Mouse (Mus musculus): Measurements from ENCODE around the gene Taar3. TPM values are rescaled to one million over a fixed set of nuclear protein-coding genes. Genes with fewer than 3 reads are reported as not detected.

Taar3 gene
- not detected for total RNA-seq (2022)

GRCm38 (mm10) chr10:23949508-23950005 is at the start of gene Taar3:
TSS of gene Taar3 (plus strand) at chr10:23949558.
- no peak for DNase-seq (ENCODE audit: low spot score in 2 of 2)

GRCm38 (mm10) chr10:23901119-23901518 is 48.2 kb upstream of the Taar3 start:
- DNase-seq (ENCODE audit: low spot score in 2 of 2) = no peak

GRCm38 (mm10) chr10:23905661-23906060 is 43.7 kb upstream of the Taar3 start:
- no peak for DNase-seq (ENCODE audit: low spot score in 2 of 2)

GRCm38 (mm10) chr10:23920056-23920455 is 29.3 kb upstream of the Taar3 start, which contains the start of gene Taar1:
TSS of gene Taar1 (plus strand) at chr10:23920356.
- DNase-seq (ENCODE audit: low spot score in 2 of 2) = no peak

- DNase-seq (ENCODE audit: low spot score in 2 of 2) = no peak
Observed at GRCm38 (mm10) chr10:23922468-23922867, 26.9 kb upstream of the Taar3 start.

GRCm38 (mm10) chr10:23923941-23924340 is 25.4 kb upstream of the Taar3 start:
- DNase-seq (ENCODE audit: low spot score in 2 of 2) = no peak

- DNase-seq (ENCODE audit: low spot score in 2 of 2) = no peak
Observed at GRCm38 (mm10) chr10:23937613-23938012, 11.7 kb upstream of the Taar3 start.

GRCm38 (mm10) chr10:23938312-23938711 is 11.0 kb upstream of the Taar3 start, which contains the start of gene Taar2:
TSS of gene Taar2 (plus strand) at chr10:23938572.
- no peak for DNase-seq (ENCODE audit: low spot score in 2 of 2)

- DNase-seq (ENCODE audit: low spot score in 2 of 2) = no peak
Observed at GRCm38 (mm10) chr10:23942465-23942864, 6.9 kb upstream of the Taar3 start.

- DNase-seq (ENCODE audit: low spot score in 2 of 2) = no peak
Observed at GRCm38 (mm10) chr10:23948026-23948425, 1.3 kb upstream of the Taar3 start.

GRCm38 (mm10) chr10:23951714-23952113 is 2.4 kb downstream of the Taar3 start:
- no peak for DNase-seq (ENCODE audit: low spot score in 2 of 2)

GRCm38 (mm10) chr10:23959071-23959470 is 9.7 kb downstream of the Taar3 start:
- DNase-seq (ENCODE audit: low spot score in 2 of 2) = no peak

GRCm38 (mm10) chr10:23960444-23960915 is 11.1 kb downstream of the Taar3 start, which contains the start of gene Taar4:
TSS of gene Taar4 (plus strand) at chr10:23960494.
- DNase-seq (ENCODE audit: low spot score in 2 of 2) = no peak

- no peak for DNase-seq (ENCODE audit: low spot score in 2 of 2)
Observed at GRCm38 (mm10) chr10:23963444-23963843, 14.1 kb downstream of the Taar3 start.

GRCm38 (mm10) chr10:23964921-23965610 is 15.7 kb downstream of the Taar3 start:
- no peak for DNase-seq (ENCODE audit: low spot score in 2 of 2)

- DNase-seq (ENCODE audit: low spot score in 2 of 2) = no peak
Observed at GRCm38 (mm10) chr10:23970656-23971165, 21.4 kb downstream of the Taar3 start, which contains the start of gene Taar5. TSS of gene Taar5 (plus strand) at chr10:23970706.

GRCm38 (mm10) chr10:23971256-23971655 is 21.9 kb downstream of the Taar3 start:
- DNase-seq (ENCODE audit: low spot score in 2 of 2) = no peak

- no peak for DNase-seq (ENCODE audit: low spot score in 2 of 2)
Observed at GRCm38 (mm10) chr10:23977958-23978357, 28.6 kb downstream of the Taar3 start.

GRCm38 (mm10) chr10:23978901-23979705 is 29.7 kb downstream of the Taar3 start:
- DNase-seq (ENCODE audit: low spot score in 2 of 2) = peak in 1 of 2 experiments; percentile 16

- no peak for DNase-seq (ENCODE audit: low spot score in 2 of 2)
Observed at GRCm38 (mm10) chr10:23985546-23985945, 36.2 kb downstream of the Taar3 start, which contains the start of gene Taar6. TSS of gene Taar6 (minus strand) at chr10:23985646.

- no peak for DNase-seq (ENCODE audit: low spot score in 2 of 2)
Observed at GRCm38 (mm10) chr10:23986419-23986818, 37.1 kb downstream of the Taar3 start.

- DNase-seq (ENCODE audit: low spot score in 2 of 2) = no peak
Observed at GRCm38 (mm10) chr10:23993381-23993780, 44.0 kb downstream of the Taar3 start, which contains the start of gene Taar7a. TSS of gene Taar7a (minus strand) at chr10:23993481.
